Mouse (Mus musculus): ENCODE measurements around the gene Robo3.

Robo3 gene

GRCm38 (mm10) chr9:37368860-37369259, 64.2 kb downstream of the Robo3 start:
- no peak for DNase-seq (ENCODE audit: low read depth, low spot score)

GRCm38 (mm10) chr9:37368081-37368830, 64.8 kb downstream of the Robo3 start:
- DNase-seq (ENCODE audit: low read depth, low spot score) = no peak

GRCm38 (mm10) chr9:37367301-37368080, 65.6 kb downstream of the Robo3 start, which contains the start of gene Hepacam:
Hepacam (plus strand) TSS chr9:37367351.
- no peak for DNase-seq (ENCODE audit: low read depth, low spot score)

GRCm38 (mm10) chr9:37365706-37366105, 67.3 kb downstream of the Robo3 start:
- no peak for DNase-seq (ENCODE audit: low read depth, low spot score)

Data from telencephalon, adult 2 months (tissue).